21 mouse cellular contexts compared by ENCODE assay signal in the genomic region with DNA sequence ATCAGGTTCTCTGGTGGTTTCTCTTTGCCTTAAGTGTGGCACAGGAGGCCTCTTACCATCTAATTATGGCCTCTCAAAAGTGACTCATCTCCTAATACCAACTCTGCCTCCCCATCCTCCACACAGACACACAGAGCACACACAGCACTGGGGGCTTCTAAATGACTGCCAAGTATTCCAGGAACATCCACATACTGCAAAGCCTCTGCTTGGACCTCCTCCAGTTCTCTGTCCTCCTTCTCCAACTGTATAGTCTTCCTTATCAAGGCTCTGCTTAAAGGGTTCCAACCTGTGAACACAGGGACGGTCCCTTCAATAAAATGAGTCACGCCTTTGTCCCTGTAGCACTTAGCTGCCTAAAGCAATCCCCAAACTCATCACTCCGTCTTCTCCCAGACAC. TPM values are rescaled to one million over a fixed set of nuclear protein-coding genes. Genes with fewer than 3 reads are reported as not detected.
DNase-seq lines count a peak whose midpoint lies in the region; ATAC-seq and TF ChIP-seq lines count a peak whose summit lies in the region.
"Had no signal": no experiment of that assay in that cellular context is flagged by ENCODE, and none has a peak within 500 bp of the region (broad histone marks: within the 10 kb centered on the region; RNA-seq: fewer than 3 reads in every experiment).

No protein-coding gene starts in this region.

- no peak for DNase-seq in left cerebral cortex, adult 2 months (ENCODE audit: extremely low spot score in 1 of 2, low spot score in 2 of 2)
- DNase-seq in left cerebral cortex, adult 8-10 months (ENCODE audit: low spot score in 2 of 2), result no peak
- DNase-seq in CH12.LX (ENCODE audit: extremely low read depth), result peak; percentile 21
- DNase-seq in induced T-regulatory cell, adult 2 months (ENCODE audit: low read depth), result peak; percentile 53
- no peak for DNase-seq in forebrain, postnatal 0 days
- DNase-seq in kidney, postnatal 10 days, result no peak
- DNase-seq: adrenal gland, postnatal 14 days; cerebellum, adult 8-10 months; cerebellum, postnatal 14 days; embryo, embryonic 11 days; gastrocnemius, postnatal 14 days; heart, postnatal 14 days; kidney, adult 8-10 months had no signal

- TF ChIP-seq EP300 in CH12.LX (IDR thresholded peaks at IDR 0.05; ENCODE audit: low read length), result no peak

- intact Hi-C loops in left cerebral cortex, adult 2 months (cut with DNase I), result no loop called here

- no peaks in the 10 kb centered on the region for H3K36me3 ChIP-seq in CH12.LX (replicated peaks in 1 of 2; ENCODE audit: control insufficient read depth in 1 of 2, insufficient read depth in 1 of 2, low read length in 1 of 2)
- H3K36me3 ChIP-seq in forebrain, postnatal 0 days (ENCODE audit: insufficient read depth), result no peaks in the 10 kb centered on the region
- H3K36me3 ChIP-seq: embryonic facial prominence, embryonic 15.5 days; G1E; hindbrain, embryonic 10.5 days had no signal

- dilution Hi-C loops in CH12.LX (cut with MboI; ENCODE audit: extremely low pct_ligation_motif_present, extremely low pct_unique_long_range_greater_than_20kb, low sequenced_read_pairs), result no loop called here

- H3K79me2 ChIP-seq in CH12.LX (replicated peaks; ENCODE audit: control insufficient read depth, extremely low read depth, insufficient read depth, poor library complexity, severe bottlenecking), result no peaks in the 10 kb centered on the region

- no peak for TF ChIP-seq CTCF in left cerebral cortex, adult 2 months (IDR thresholded peaks at IDR 0.05)
- TF ChIP-seq CTCF in CH12.LX (conservative IDR thresholded peaks at IDR 0.05 in 1 of 2, IDR thresholded peaks at IDR 0.05 in 1 of 2; ENCODE audit: low read depth in 2 of 2, low read length in 2 of 2), result no peak
- no peak for TF ChIP-seq CTCF in forebrain, postnatal 0 days (IDR thresholded peaks at IDR 0.05; ENCODE audit: low read depth)

- no peak for ATAC-seq in forebrain, postnatal 0 days
- ATAC-seq in megakaryocyte-erythroid progenitor cell, adult 5-6 weeks (replicated peaks; ENCODE audit: low FRiP score, low TSS enrichment, poor library complexity, severe bottlenecking), result no peak
- ATAC-seq: forebrain, embryonic 16.5 days; intestine, postnatal 0 days had no signal

- TF ChIP-seq RAD21 in CH12.LX (IDR thresholded peaks at IDR 0.05; ENCODE audit: low read depth, low read length), result no peak

- WGBS in forebrain, postnatal 0 days, result 79% methylated on average over 3 of the region's 3 CpGs

- H3K9me3 ChIP-seq in CH12.LX (replicated peaks; ENCODE audit: low read length), result no peaks in the 10 kb centered on the region
- no peaks in the 10 kb centered on the region for H3K9me3 ChIP-seq in forebrain, postnatal 0 days (ENCODE audit: low read length)
- H3K9me3 ChIP-seq: embryonic facial prominence, embryonic 15.5 days; G1E; hindbrain, embryonic 10.5 days had no signal

- no peak overlapping the region for H3K4me3 ChIP-seq in left cerebral cortex, adult 2 months
- no peak overlapping the region for H3K4me3 ChIP-seq in CH12.LX (replicated peaks in 1 of 3; ENCODE audit: low read depth in 2 of 3, low read length in 2 of 3, poor library complexity in 1 of 3)
- H3K4me3 ChIP-seq in forebrain, postnatal 0 days (ENCODE audit: low read depth, low read length), result no peak overlapping the region
- H3K4me3 ChIP-seq: embryonic facial prominence, embryonic 15.5 days; erythroblast, embryonic 14.5 days; hindbrain, embryonic 10.5 days had no signal

- no peak overlapping the region for H3K4me2 ChIP-seq in CH12.LX (ENCODE audit: insufficient read depth, low read depth, poor library complexity, severe bottlenecking)
- no peak overlapping the region for H3K4me2 ChIP-seq in forebrain, postnatal 0 days (ENCODE audit: low read depth)
- H3K4me2 ChIP-seq: embryonic facial prominence, embryonic 15.5 days; hindbrain, embryonic 14.5 days had no signal

- no peak overlapping the region for H3K9ac ChIP-seq in CH12.LX (ENCODE audit: insufficient read depth, low read depth)
- H3K9ac ChIP-seq in forebrain, postnatal 0 days, result no peak overlapping the region
- H3K9ac ChIP-seq: embryonic facial prominence, embryonic 15.5 days; hindbrain, embryonic 14.5 days had no signal

- no peaks in the 10 kb centered on the region for H3K27me3 ChIP-seq in CH12.LX (replicated peaks)
- H3K27me3 ChIP-seq in forebrain, postnatal 0 days (ENCODE audit: insufficient read depth, low read length), result no peaks in the 10 kb centered on the region
- H3K27me3 ChIP-seq: embryonic facial prominence, embryonic 15.5 days had no signal

- H3K27ac ChIP-seq in left cerebral cortex, adult 2 months, result peak overlapping the region; percentile 24; the same call in 1 of the 2 replicates
- H3K27ac ChIP-seq in CH12.LX (ENCODE audit: insufficient read depth, low read depth), result no peak overlapping the region
- H3K27ac ChIP-seq in forebrain, postnatal 0 days (ENCODE audit: low read depth, low read length), result no peak overlapping the region
- H3K27ac ChIP-seq: embryonic facial prominence, embryonic 15.5 days; hindbrain, embryonic 10.5 days; hindbrain, embryonic 14.5 days had no signal

- no peak for TF ChIP-seq POLR2A in CH12.LX (IDR thresholded peaks at IDR 0.05; ENCODE audit: low read depth, low read length)

- peaks cover 0 to 20% of the 10 kb centered on the region in 2 experiments; a peak in 2 of 4 replicates for H3K4me1 ChIP-seq in CH12.LX (ENCODE audit: control insufficient read depth in 1 of 2, insufficient read depth in 2 of 2)
- H3K4me1 ChIP-seq in forebrain, postnatal 0 days (ENCODE audit: insufficient read depth), result peaks cover 12% of the 10 kb centered on the region

- in situ Hi-C loops in CH12.LX (cut with MboI; ENCODE audit: low pct_ligation_motif_present, low pct_unique_long_range_greater_than_20kb, low sequenced_read_pairs), result no loop called here

TF ChIP-seq in CH12.LX, 34 proteins besides CTCF, POLR2A, EP300 and RAD21:
- TF ChIP-seq RCOR1 (conservative IDR thresholded peaks at IDR 0.05; ENCODE audit: low read depth, low read length), result no peak
- no peak for TF ChIP-seq ETS1 (conservative IDR thresholded peaks at IDR 0.05; ENCODE audit: low read depth, low read length)
- TF ChIP-seq ELF1 (IDR thresholded peaks at IDR 0.05; ENCODE audit: low read depth, low read length), result no peak
- TF ChIP-seq CHD2 (IDR thresholded peaks at IDR 0.05; ENCODE audit: low read length), result no peak
- TF ChIP-seq ZC3H11A (IDR thresholded peaks at IDR 0.05; ENCODE audit: low read depth, low read length), result no peak
- TF ChIP-seq MAX (IDR thresholded peaks at IDR 0.05; ENCODE audit: low read length), result no peak
- TF ChIP-seq ZMIZ1 (IDR thresholded peaks at IDR 0.05; ENCODE audit: low read depth, low read length), result no peak
- no peak for TF ChIP-seq TBP (conservative IDR thresholded peaks at IDR 0.05; ENCODE audit: low read depth, low read length)
- no peak for TF ChIP-seq MAZ (IDR thresholded peaks at IDR 0.05; ENCODE audit: low read depth, low read length)
- TF ChIP-seq IRF4 (IDR thresholded peaks at IDR 0.05; ENCODE audit: low read depth, low read length), result no peak
- no peak for TF ChIP-seq NRF1 (IDR thresholded peaks at IDR 0.05; ENCODE audit: low read depth, low read length)
- TF ChIP-seq USF2 (conservative IDR thresholded peaks at IDR 0.05; ENCODE audit: low read depth, low read length), result no peak
- TF ChIP-seq TCF12 (IDR thresholded peaks at IDR 0.05; ENCODE audit: low read depth, low read length), result no peak

RNA-seq across cellular contexts. Expression of gene Dclk2, which starts 51.9 kb away (rescaled TPM):
- 10 to 100 TPM; 55.6 to 62.8 TPM for total RNA-seq in left cerebral cortex, adult 2 months (2021)
- 10 to 100 TPM; 61.3 to 67.7 (median 64.5) TPM for total RNA-seq in left cerebral cortex, adult 8-10 months (2022)
- total RNA-seq in CH12.LX (2012; rRNA removed) (0.71 and 0.93 TPM in 2 replicates), CH12.LX (2014; rRNA removed) (0.84 and 1.0 TPM in 2 replicates)
- polyA plus RNA-seq in CH12.LX (2012; ENCODE audit: insufficient read length, low read depth), result 2.0 and 2.5 TPM in 2 replicates
- total RNA-seq in forebrain, postnatal 0 days (2014; rRNA removed), result 141 and 166 TPM in 2 replicates
- polyA plus RNA-seq in forebrain, postnatal 0 days (2015; fragmentation: Nextera tagmentation; extraction: Ambion mirVana), result 57.1 and 72.4 TPM in 2 replicates
- 2.9 and 3.1 TPM in 2 replicates for total RNA-seq in megakaryocyte-erythroid progenitor cell, adult 5-6 weeks (2014; fragmentation: Nextera tagmentation)
- total RNA-seq in megakaryocyte-erythroid progenitor cell, adult 5-6 weeks (2017), result 0.99 and 4.1 TPM in 2 replicates
- polyA plus RNA-seq: G1E had no signal

Comparison
In these comparisons a context has a peak if more than half of its experiments do, and no peak if none do; other contexts are left out.
1. DNase-seq: peak in CH12.LX (single experiment) and induced T-regulatory cell, adult 2 months (single experiment); none in left cerebral cortex, adult 2 months (0 of 2), left cerebral cortex, adult 8-10 months (0 of 2), forebrain, postnatal 0 days (single experiment) and kidney, postnatal 10 days (single experiment).
2. RNA of gene Dclk2, which starts 51.9 kb away (total RNA-seq): 141 to 166 TPM in forebrain, postnatal 0 days, 61.3 to 67.7 TPM in left cerebral cortex, adult 8-10 months and 55.6 to 62.8 TPM in left cerebral cortex, adult 2 months; 0.99 to 4.1 TPM in megakaryocyte-erythroid progenitor cell, adult 5-6 weeks and 0.71 to 1.0 TPM in CH12.LX; every median in the first group is over 10 times any median in the second.